Mouse (Mus musculus): ENCODE results near the gene Dhdh.

GRCm38 (mm10) chr7:45475291-45475969 lies 13.2 kb downstream of the Dhdh start:
- TF ChIP-seq CTCF (IDR thresholded peaks at IDR 0.05; ENCODE audit: low read depth, low read length), result no peak
- no peak for TF ChIP-seq GATA1 (IDR thresholded peaks at IDR 0.05; ENCODE audit: borderline replicate concordance, low read length)
- no peak for TF ChIP-seq TAL1 (conservative IDR thresholded peaks at IDR 0.05; ENCODE audit: low read depth, low read length)
